Mouse (Mus musculus) left cerebral cortex, postnatal 36 days (tissue): ENCODE measurements around the gene Lst1. TPM values are rescaled to one million over a fixed set of nuclear protein-coding genes. Genes with fewer than 3 reads are reported as not detected.
A peak's percentile ranks its signal among the peaks of the same experiment; 100 is the strongest.

Experiments used
- DNase-seq, 2 experiments: peaks; one replicate each; pipeline ENCODE4 v3.0.0; 2021 to 2022; ENCODE audit warnings: low spot score in 2 of 2, mixed read lengths in 1 of 2
- intact Hi-C: fragments of 180-260 bp; cut with DNase I; formaldehyde crosslinking; loops from one replicate; pipeline ENCODE4 v1.15.1; 2025
- total RNA-seq, 2 experiments: library from RNA; stranded (reverse); gene quantifications; 2 replicates each; pipeline ENCODE4 v1.2.3; 2021

Gene Lst1
- total RNA-seq, 2 experiments from 2014 or later, result 8.6 to 9.9 TPM

GRCm38 (mm10) chr17:35218516-35219193 lies 30.4 kb upstream of the Lst1 start:
- no peak for DNase-seq
- intact Hi-C loops, result no loop called here

GRCm38 (mm10) chr17:35213071-35213470 lies 24.8 kb upstream of the Lst1 start:
- intact Hi-C loops, result no loop called here
- DNase-seq, result no peak

- intact Hi-C loops, result no loop called here
- DNase-seq, result no peak
These were observed 22.4 kb upstream of the Lst1 start for GRCm38 (mm10) chr17:35210593-35210992.

GRCm38 (mm10) chr17:35209785-35210535 lies 21.7 kb upstream of the Lst1 start:
- DNase-seq, result no peak
- intact Hi-C loops, result no loop called here

- no peak for DNase-seq
- intact Hi-C loops, result no loop called here
These were observed 17.1 kb upstream of the Lst1 start for GRCm38 (mm10) chr17:35205380-35205769.

DNA sequence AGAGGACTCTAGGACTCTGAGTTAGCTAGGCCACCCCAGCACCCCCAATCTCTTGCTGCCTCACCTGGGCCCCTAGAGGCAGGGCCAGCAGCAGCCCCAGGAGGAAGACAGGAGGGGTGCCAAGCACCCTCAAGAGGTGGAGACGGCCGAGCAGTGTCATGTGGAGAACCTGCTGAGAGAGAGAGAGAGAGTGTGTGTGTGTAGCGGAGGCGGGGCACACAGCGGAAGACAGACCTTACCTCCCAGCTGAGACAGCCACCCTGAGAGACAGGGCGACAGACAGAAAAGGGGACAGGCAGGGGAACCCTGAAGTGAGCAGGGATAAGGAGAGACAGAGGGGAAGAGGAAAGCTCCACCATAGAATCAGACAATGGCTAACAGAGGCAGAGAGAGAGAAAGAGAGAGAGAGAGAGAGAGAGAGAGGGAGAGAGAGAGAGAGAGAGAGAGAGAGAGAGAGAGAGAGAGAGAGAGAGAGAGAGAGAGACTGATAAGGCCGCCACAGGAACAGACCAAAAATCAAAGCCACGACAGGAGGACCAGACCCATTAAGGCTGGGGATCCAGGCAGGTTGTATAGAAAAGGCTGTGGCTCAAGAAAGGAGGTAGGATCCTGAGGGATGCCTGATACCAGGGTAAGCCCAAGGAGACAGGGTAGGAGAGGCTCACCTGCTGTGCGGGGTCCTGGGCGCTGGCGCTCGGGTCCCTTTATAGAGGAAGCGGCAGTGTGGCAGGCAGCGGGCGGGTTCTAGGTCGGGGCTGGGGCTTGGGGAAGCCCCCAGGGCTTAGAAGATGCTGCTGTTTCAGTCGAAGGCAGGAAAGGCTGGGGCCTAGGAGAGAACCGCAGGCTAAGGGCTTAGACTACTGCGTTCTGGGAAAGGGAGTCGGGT lies 16.5 kb upstream of the Lst1 start, which contains the start of gene Lta:
Gene Lta (minus strand): TSS at position 858 of the 886 bp plus-strand sequence.
- intact Hi-C loops, result no loop called here
- no peak for DNase-seq

DNA sequence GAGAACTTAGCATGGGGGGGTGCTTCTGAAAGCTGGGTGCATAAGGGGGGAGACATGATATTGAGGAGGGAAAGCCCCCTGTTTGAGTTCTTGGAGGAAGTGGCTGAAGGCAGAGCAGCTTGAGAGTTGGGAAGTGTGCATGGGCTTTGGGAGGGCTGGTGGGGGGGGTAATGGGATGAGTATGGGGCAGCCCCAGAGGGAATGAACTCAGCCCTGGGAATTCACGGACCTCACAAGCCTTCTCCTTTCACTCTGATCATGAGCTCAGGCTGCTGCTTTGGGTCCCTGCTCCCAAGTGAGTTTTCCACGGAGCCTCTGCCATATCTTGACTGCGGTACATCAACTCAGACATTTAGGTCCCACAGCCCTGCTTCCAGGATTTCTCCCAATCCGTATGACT lies 14.2 kb upstream of the Lst1 start:
- DNase-seq, result no peak
- intact Hi-C loops, result no loop called here

- DNase-seq, result peak in 1 of 2 experiments; percentile 11
- intact Hi-C loops, result no loop called here
These were observed 13.5 kb upstream of the Lst1 start, which contains the start of gene Tnf for GRCm38 (mm10) chr17:35201787-35202186. Tnf (minus strand) TSS chr17:35202007.

- intact Hi-C loops, result no loop called here
- DNase-seq, result no peak
These were observed 12.9 kb upstream of the Lst1 start for GRCm38 (mm10) chr17:35201128-35201527.

DNA sequence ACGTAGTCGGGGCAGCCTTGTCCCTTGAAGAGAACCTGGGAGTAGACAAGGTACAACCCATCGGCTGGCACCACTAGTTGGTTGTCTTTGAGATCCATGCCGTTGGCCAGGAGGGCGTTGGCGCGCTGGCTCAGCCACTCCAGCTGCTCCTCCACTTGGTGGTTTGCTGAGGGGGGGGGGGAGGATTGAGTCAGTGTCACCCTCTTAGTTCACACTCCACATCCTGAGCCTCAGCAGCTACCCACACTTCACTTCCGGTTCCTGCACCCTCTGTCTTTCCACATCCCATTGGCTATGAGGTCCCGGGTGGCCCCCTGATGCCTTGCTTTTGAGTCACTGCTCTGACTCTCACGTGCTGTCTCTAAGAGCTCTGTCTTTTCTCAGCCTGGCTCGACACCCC lies 12.2 kb upstream of the Lst1 start:
- intact Hi-C loops, result no loop called here
- DNase-seq, result no peak

DNA sequence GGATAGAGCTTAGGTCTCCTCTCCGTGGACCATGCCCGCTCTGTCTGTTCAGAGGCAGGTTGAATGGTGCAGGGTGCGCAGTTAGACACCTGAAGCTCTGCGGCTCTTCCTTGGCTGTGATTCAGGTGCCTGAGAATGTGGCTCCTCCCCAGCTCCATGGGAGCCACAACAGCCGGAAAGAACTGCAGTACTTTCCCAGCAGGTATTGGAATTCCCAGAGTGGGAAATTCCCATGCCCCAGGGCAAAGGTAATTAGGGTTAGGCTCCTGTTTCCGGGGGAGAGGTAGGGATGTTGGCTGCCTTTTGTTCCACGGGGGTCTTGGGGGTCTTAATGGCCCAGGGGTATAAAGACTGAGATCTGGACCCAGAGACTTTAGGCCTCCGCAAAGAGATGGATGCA lies 10.7 kb upstream of the Lst1 start:
- no peak for DNase-seq
- intact Hi-C loops, result loop anchor here (5.0 kb wide), 1 partner anchor 33 kb away; the partner anchor contains the start of gene Atp6v1g2

DNA sequence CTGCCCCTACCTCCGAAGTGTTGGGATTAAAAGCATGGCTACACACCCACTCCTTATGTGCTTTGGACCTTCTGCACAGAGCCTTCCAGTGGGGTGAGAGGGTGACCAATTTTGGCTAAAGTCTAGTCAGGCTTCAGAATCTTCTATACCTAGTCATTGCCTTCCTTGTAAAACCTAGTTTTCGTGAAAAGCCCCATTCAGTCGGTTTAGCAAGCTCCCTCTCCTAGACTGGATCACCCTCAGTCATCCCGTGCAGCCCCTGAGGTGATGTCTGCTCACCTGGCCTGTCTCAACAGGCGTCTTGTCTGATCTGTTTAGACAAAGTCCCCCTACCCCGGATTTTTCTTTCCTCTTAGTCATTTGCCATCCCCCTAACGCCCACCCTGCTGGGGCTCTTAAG lies 9.8 kb upstream of the Lst1 start:
- intact Hi-C loops, result loop anchor here (5.0 kb wide), 1 partner anchor 34 kb away; the partner anchor contains the start of gene Atp6v1g2
- no peak for DNase-seq

- no peak for DNase-seq
- intact Hi-C loops, result loop anchor here (5.0 kb wide), 1 partner anchor 35 kb away; the partner anchor contains the start of gene Atp6v1g2
These were observed 8.9 kb upstream of the Lst1 start for GRCm38 (mm10) chr17:35197126-35197525.

DNA sequence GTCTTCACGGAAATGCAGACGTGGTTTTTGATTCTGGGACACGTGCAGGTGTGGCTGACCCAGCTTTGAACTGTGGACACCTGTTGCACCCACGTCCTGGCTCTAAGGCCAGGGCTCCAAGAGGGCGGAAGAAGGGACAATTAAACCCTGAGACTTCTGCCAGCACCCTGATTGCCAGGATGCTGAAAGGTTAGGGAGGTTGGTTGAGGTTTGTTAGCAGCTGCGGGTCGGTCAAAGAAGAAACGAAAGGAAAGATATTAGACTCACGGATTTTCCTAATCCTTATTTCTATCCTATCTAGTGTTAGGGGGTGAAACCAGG lies 8.0 kb upstream of the Lst1 start:
- intact Hi-C loops, result loop anchor here (5.0 kb wide), 1 partner anchor 36 kb away; the partner anchor contains the start of gene Atp6v1g2
- no peak for DNase-seq

GRCm38 (mm10) chr17:35195631-35196320 lies 7.5 kb upstream of the Lst1 start:
- intact Hi-C loops, result loop anchor here (5.0 kb wide), 1 partner anchor 37 kb away; the partner anchor contains the start of gene Atp6v1g2
- DNase-seq, result peak; percentile 79 to 85

- DNase-seq, result no peak
- intact Hi-C loops, result loop anchor here (5.0 kb wide), 1 partner anchor 37 kb away; the partner anchor contains the start of gene Atp6v1g2
These were observed 6.8 kb upstream of the Lst1 start for GRCm38 (mm10) chr17:35194844-35195630.

DNA sequence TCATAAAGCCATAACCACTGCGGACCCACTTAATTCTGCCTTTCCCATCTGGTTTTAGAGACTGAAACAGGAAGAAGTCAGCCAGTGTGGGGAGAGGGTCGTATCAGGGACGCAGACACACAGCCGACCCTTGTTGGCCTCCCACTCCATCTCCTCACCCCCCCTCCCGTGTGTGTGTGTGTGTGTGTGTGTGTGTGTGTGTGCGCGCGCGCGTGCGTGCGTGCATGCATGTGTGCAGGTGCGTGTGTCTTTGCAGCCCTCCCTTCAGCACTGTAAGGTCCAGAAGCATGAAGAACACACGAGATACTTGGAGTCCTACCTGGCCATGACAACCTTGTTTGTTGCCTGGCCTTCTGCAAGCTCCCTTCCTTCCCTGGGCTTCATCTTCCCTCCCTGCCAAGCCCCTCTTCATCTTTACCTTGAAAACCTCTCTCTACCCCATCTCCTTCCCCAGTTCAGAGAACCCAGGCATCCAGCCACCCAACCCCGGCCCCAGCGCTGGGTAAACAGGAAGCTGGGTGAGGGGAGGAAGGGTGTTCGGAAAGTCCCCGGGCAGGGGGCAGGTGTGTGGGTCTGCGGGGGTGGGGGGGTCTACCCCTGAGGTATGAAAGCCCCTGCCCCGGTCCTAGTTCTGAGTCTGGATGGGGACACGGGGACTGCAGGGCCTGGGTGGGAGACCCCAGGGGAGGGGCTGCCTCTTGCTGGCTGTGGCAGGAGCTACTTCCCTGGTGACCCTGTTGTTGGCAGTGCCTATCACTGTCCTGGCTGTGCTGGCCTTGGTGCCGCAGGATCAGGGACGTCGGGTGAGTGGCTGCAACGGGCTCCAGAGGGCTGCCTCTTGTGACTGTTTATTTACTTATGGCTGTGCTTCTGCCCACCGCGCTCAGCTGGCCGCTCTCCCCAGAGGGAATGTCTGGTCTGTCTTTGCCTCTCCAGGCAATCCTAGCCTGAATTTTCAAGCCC lies 5.9 kb upstream of the Lst1 start, which contains the start of gene Ltb:
Gene Ltb (plus strand): TSS at position 559 of the 963 bp plus-strand sequence.
- intact Hi-C loops, result no loop called here

More for the DNA sequence above, 5.9 kb upstream of the Lst1 start, which contains the start of gene Ltb:
- no peak for DNase-seq
